Mouse (Mus musculus) lung, embryonic 15.5 days (tissue): ENCODE data around the gene Bicdl2. TPM values are rescaled to one million over a fixed set of nuclear protein-coding genes. Genes with fewer than 3 reads are reported as not detected.

Source experiments
- ATAC-seq: fragments of 200-750 bp; cut with Nextera tagmentation; 2 replicates; pipeline ENCODE4 v1.8.0; 2017; ENCODE audit warnings: moderate number of reproducible peaks, borderline replicate concordance; ENCODE audit not compliant: low FRiP score, low TSS enrichment; ENCODE audit errors: extremely low read depth
- H3K27ac ChIP-seq: fragments of 300-500 bp; sonication (generic); 2 replicates; pipeline ENCODE4 v1.5.1; 2015; ENCODE audit warnings: moderate library complexity, mild to moderate bottlenecking, inconsistent platforms
- H3K27me3 ChIP-seq: fragments of 300-500 bp; sonication (generic); 2 replicates; pipeline ENCODE4 v1.6.1; 2015; ENCODE audit warnings: inconsistent platforms
- H3K36me3 ChIP-seq: fragments of 300-500 bp; sonication (generic); 2 replicates; pipeline ENCODE4 v1.6.1; 2015; ENCODE audit warnings: inconsistent platforms
- H3K4me1 ChIP-seq: fragments of 300-500 bp; sonication (generic); 2 replicates; pipeline ENCODE4 v1.6.1; 2015; ENCODE audit warnings: inconsistent platforms
- H3K4me2 ChIP-seq: fragments of 300-500 bp; sonication (generic); 2 replicates; pipeline ENCODE4 v1.6.1; 2015; ENCODE audit warnings: inconsistent platforms, mild to moderate bottlenecking, moderate library complexity
- H3K4me3 ChIP-seq: fragments of 300-500 bp; sonication (generic); 2 replicates; pipeline ENCODE4 v1.5.1; 2015; ENCODE audit warnings: mild to moderate bottlenecking, inconsistent platforms
- H3K9ac ChIP-seq: fragments of 300-500 bp; sonication (generic); 2 replicates; pipeline ENCODE4 v1.6.1; 2015; ENCODE audit warnings: inconsistent platforms
- H3K9me3 ChIP-seq: fragments of 300-500 bp; sonication (generic); 2 replicates; pipeline ENCODE4 v1.6.1; 2016; ENCODE audit warnings: inconsistent platforms
- WGBS: fragments of 180-500 bp; shearing (Covaris S2); methylation state at CpG from one replicate; pipeline ENCODE4 v1.1.7; 2015; 5-methylcytosine and 5-hydroxymethylcytosine counted together
- polyA plus RNA-seq: library from polyadenylated mRNA; unstranded; fragments of >200 nt; fragmentation: Nextera tagmentation; extraction: Ambion mirVana; gene quantifications from 2 replicates; pipeline ENCODE4 v1.2.1, GENCODE M21; 2015

Gene Bicdl2
- polyA plus RNA-seq: 3.5 and 4.0 TPM in 2 replicates

GRCm38 (mm10) chr17:23660117-23660875 lies at the start of gene Bicdl2:
Bicdl2 (plus strand) TSS chr17:23660506.
- H3K9me3 ChIP-seq: no peaks in the 10 kb centered on the region
- H3K4me2 ChIP-seq: peak within 1 kb of the TSS; percentile 58
- WGBS: 6% methylated on average over 27 of the region's 27 CpGs
- no peaks in the 10 kb centered on the region for H3K36me3 ChIP-seq
- ATAC-seq: peak; percentile 44; the same call in 1 of the 2 replicates
- peak within 1 kb of the TSS; percentile 40 for H3K4me3 ChIP-seq
- H3K4me1 ChIP-seq: 0 out of 2 replicates have a peak, but pooled peaks cover 4% of the 10 kb centered on the region
- peak within 1 kb of the TSS; percentile 19; the same call in 1 of the 2 replicates for H3K9ac ChIP-seq
- no peak within 1 kb of the TSS for H3K27ac ChIP-seq
- H3K27me3 ChIP-seq: peaks cover 34% of the 10 kb centered on the region

DNA sequence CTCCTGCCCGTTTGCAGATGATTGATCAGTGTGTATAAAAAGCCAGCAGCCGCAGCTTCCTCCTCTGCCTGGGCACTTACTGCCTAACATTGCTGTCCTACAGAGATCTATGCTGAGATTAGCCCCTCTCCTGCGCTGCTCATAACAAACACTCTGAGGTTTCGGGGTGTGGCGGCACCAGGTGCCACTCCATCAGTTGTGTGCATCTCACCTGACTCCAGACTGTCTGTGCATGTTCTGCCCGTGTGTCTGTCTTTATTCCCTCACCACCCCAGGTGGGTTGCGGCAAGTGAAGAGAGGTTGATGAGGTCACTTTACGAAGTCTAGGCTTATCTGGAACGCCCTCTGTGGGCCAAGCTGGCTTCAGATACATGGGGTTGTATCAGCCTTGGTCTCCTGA lies 43.2 kb upstream of the Bicdl2 start:
- Histone ChIP-seq H3K9me3 (no peaks in the 10 kb centered on the region), H3K27me3 (peaks cover 8% of the 10 kb centered on the region), H3K36me3 (no peaks in the 10 kb centered on the region), H3K9ac (no peak overlapping the region), H3K4me1 (no peaks in the 10 kb centered on the region), H3K27ac (no peak overlapping the region), H3K4me2 (no peak overlapping the region), H3K4me3 (no peak overlapping the region)
- WGBS: 32% methylated on average over 9 of the region's 9 CpGs
- ATAC-seq: no peak

DNA sequence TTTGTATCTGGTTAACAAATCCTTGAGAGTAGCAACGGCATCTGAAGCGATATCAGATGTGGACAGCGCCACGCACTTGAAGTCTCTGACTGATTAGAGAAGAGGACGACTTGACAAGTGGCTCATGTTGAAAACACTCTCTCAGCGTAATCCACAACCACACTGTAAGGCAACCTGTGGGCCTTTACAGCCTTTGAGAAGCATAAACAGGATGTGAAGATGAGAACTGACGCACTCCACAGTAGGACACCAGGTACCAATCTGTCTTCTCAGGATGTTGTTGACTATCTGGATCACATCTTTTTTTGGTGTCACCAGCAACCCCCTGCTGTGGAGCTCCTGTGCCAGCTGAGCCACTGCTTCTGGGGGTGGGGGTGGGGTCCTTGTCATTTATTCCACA lies 40.0 kb upstream of the Bicdl2 start:
- 51% methylated on average over 7 of the region's 7 CpGs for WGBS
- ATAC-seq: no peak
- H3K4me2 ChIP-seq: no peak overlapping the region
- no peak overlapping the region for H3K4me3 ChIP-seq
- no peak overlapping the region for H3K9ac ChIP-seq
- no peaks in the 10 kb centered on the region for H3K36me3 ChIP-seq
- H3K27ac ChIP-seq: no peak overlapping the region
- no peaks in the 10 kb centered on the region for H3K9me3 ChIP-seq
- H3K27me3 ChIP-seq: peaks cover 8% of the 10 kb centered on the region
- H3K4me1 ChIP-seq: no peaks in the 10 kb centered on the region

DNA sequence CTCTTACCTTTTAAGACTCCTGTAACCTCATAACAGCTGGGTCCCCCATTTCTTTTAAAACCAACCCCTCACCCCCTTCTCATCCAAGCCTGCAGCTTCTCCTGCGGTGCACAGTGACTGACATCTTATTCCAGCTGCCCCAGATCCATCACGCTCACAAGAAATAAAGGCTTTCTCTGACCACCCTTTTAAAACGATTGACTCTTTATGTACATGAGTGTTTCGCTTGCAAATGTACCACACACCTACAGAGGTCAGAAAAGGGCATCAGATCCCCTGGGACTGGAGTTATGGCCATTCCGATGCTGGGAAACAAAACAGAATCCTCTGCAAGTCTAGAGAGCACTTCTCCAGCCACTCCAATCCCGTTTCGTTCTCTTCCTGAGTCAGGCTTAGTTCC lies 32.5 kb upstream of the Bicdl2 start:
- H3K27ac ChIP-seq: no peak overlapping the region
- H3K27me3 ChIP-seq: no peaks in the 10 kb centered on the region
- peaks cover 4% of the 10 kb centered on the region; the same call in 1 of the 2 replicates for H3K4me1 ChIP-seq
- no peak overlapping the region for H3K4me2 ChIP-seq
- H3K36me3 ChIP-seq: no peaks in the 10 kb centered on the region
- no peak overlapping the region for H3K9ac ChIP-seq
- ATAC-seq: no peak
- H3K4me3 ChIP-seq: no peak overlapping the region
- H3K9me3 ChIP-seq: no peaks in the 10 kb centered on the region
- 22% methylated on average over 7 of the region's 7 CpGs for WGBS

GRCm38 (mm10) chr17:23630195-23631020 lies 29.9 kb upstream of the Bicdl2 start:
- no peaks in the 10 kb centered on the region for H3K9me3 ChIP-seq
- 13% methylated on average over 22 of the region's 22 CpGs for WGBS
- peak overlapping the region; percentile 50 for H3K4me2 ChIP-seq
- H3K4me3 ChIP-seq: peak overlapping the region; percentile 19
- H3K4me1 ChIP-seq: peaks cover 4% of the 10 kb centered on the region; the same call in 1 of the 2 replicates
- H3K9ac ChIP-seq: no peak overlapping the region
- ATAC-seq: peak; percentile 77
- H3K36me3 ChIP-seq: no peaks in the 10 kb centered on the region
- no peaks in the 10 kb centered on the region for H3K27me3 ChIP-seq
- no peak overlapping the region for H3K27ac ChIP-seq

- Histone ChIP-seq H3K36me3 (no peaks in the 10 kb centered on the region), H3K9me3 (no peaks in the 10 kb centered on the region), H3K4me2 (no peak overlapping the region), H3K27ac (no peak overlapping the region), H3K4me1 (peaks cover 4% of the 10 kb centered on the region; the same call in 1 of the 2 replicates), H3K9ac (no peak overlapping the region), H3K4me3 (no peak overlapping the region), H3K27me3 (no peaks in the 10 kb centered on the region)
- ATAC-seq: no peak
- 66% methylated on average over 8 of the region's 8 CpGs for WGBS
Observed at GRCm38 (mm10) chr17:23631241-23631640, 29.1 kb upstream of the Bicdl2 start.

DNA sequence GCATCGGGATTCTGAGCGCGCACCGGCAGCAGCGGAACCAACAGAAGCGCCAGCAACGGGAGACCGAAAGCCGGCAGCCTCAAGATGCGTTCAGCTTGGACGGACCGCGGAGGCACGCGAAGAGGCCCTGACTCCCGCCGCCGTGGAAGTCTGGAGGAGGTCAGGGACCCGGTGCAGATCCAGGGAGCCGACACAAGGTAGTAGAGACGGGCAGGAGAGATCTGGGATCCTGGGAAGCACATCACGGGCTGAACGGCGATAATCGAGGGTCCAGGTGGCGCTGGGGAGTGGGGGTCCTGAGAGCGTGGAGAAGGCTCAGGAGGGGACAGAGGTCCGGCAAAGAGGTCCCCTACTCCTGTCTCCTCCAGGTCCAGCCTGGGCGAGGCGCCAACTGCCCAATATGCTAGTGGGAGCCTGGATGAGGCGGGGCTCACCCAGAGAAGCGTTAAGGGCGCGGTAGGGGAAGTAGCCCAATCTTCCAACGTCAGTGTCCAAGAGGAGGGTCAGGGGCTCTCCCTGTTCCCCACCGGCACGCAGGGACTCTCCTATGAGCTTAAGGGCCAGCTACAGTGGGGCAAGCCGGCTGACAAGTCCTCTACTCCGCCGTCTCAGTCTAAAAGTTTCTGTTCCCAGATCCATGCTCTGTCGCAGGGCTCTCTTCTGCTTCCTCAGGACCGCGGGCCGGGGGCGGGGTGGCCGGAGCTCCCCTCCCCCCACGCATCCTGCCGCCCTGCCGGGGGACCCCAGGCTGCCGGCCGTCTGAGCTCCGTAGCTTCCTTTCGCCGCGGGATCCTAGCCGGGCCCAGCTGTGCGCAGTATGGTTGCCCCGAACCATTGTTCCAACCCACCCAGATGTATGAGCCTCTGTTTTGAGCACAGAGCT lies 15.5 kb upstream of the Bicdl2 start, which contains the start of gene Mmp25:
Mmp25 (minus strand) TSS at position 665 of the 883 bp plus-strand sequence.
- Histone ChIP-seq H3K9me3 (no peaks in the 10 kb centered on the region), H3K4me3 (peak within 1 kb of the TSS; percentile 44), H3K4me1 (peaks cover 5% of the 10 kb centered on the region; the same call in 1 of the 2 replicates), H3K9ac (peak within 1 kb of the TSS; percentile 28), H3K36me3 (no peaks in the 10 kb centered on the region), H3K27me3 (peaks cover 20% of the 10 kb centered on the region), H3K27ac (no peak within 1 kb of the TSS), H3K4me2 (peak within 1 kb of the TSS; percentile 80)
- under 1% methylated on average over 58 of the region's 58 CpGs for WGBS
- ATAC-seq: peak; percentile 33; the same call in 1 of the 2 replicates

GRCm38 (mm10) chr17:23645894-23646293 lies 14.4 kb upstream of the Bicdl2 start:
- peaks cover 20% of the 10 kb centered on the region for H3K27me3 ChIP-seq
- peaks cover 5% of the 10 kb centered on the region; the same call in 1 of the 2 replicates for H3K4me1 ChIP-seq
- H3K4me2 ChIP-seq: no peak overlapping the region
- H3K9ac ChIP-seq: no peak overlapping the region
- no peak for ATAC-seq
- no peaks in the 10 kb centered on the region for H3K36me3 ChIP-seq
- 39% methylated on average over 10 of the region's 10 CpGs for WGBS
- no peak overlapping the region for H3K27ac ChIP-seq
- H3K4me3 ChIP-seq: no peak overlapping the region
- H3K9me3 ChIP-seq: no peaks in the 10 kb centered on the region

- Histone ChIP-seq H3K36me3 (no peaks in the 10 kb centered on the region), H3K9me3 (no peaks in the 10 kb centered on the region), H3K4me3 (no peak overlapping the region), H3K4me1 (no peaks in the 10 kb centered on the region), H3K27me3 (no peaks in the 10 kb centered on the region; the same call in 1 of the 2 replicates), H3K9ac (no peak overlapping the region), H3K4me2 (no peak overlapping the region), H3K27ac (no peak overlapping the region)
- no peak for ATAC-seq
- 74% methylated on average over 6 of the region's 6 CpGs for WGBS
Observed at GRCm38 (mm10) chr17:23651363-23651762, 8.9 kb upstream of the Bicdl2 start.

DNA sequence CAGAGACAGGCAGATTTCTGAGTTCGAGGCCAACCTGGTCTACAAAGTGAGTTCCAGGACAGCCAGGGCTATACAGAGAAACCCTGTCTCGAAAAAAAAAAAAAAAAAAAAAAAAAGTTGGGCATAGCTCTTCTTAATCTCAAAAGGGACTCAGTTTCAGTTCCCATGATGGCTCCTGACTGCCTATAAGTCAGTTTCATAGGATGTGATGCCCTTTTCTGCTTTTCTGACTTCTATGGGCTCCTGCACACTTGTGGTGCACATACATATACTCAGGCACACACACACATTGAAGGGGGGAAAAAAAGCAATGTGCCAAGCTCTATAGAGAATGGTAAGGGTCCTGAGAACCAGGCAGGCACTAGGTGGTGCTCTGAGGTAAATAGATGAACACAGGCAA lies 7.0 kb upstream of the Bicdl2 start:
- H3K4me2 ChIP-seq: no peak overlapping the region
- ATAC-seq: no peak
- no peaks in the 10 kb centered on the region for H3K4me1 ChIP-seq
- no peak overlapping the region for H3K4me3 ChIP-seq
- no peaks in the 10 kb centered on the region for H3K9me3 ChIP-seq
- H3K27ac ChIP-seq: no peak overlapping the region
- WGBS: 76% methylated on average over 2 of the region's 2 CpGs
- no peaks in the 10 kb centered on the region for H3K36me3 ChIP-seq
- no peak overlapping the region for H3K9ac ChIP-seq
- no peaks in the 10 kb centered on the region; the same call in 1 of the 2 replicates for H3K27me3 ChIP-seq

DNA sequence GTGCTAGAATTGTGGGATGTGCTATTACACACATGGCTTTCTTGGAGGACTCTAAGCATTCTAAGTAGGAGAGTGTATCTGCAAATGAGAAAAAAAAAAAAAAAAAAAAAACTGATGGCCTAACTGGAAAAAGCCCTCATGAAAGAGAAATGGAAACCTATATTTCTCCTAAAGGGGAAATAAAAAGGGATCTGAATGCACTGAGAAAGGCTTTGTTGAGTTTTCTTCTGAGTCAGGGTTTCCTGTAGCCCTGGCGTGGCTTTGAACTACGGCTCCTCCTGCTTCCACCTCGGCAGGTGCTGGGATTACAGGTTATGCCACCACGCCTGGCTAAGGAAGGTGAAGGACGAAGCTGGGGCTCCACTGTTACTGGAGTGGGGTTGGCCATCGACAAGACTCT lies 6.3 kb upstream of the Bicdl2 start:
- H3K4me3 ChIP-seq: no peak overlapping the region
- H3K27ac ChIP-seq: no peak overlapping the region
- no peaks in the 10 kb centered on the region for H3K9me3 ChIP-seq
- H3K4me2 ChIP-seq: no peak overlapping the region
- no peaks in the 10 kb centered on the region for H3K4me1 ChIP-seq
- H3K9ac ChIP-seq: no peak overlapping the region
- H3K27me3 ChIP-seq: no peaks in the 10 kb centered on the region; the same call in 1 of the 2 replicates
- whole genome bisulfite sequencing: 56% methylated on average over 6 of the region's 6 CpGs
- no peaks in the 10 kb centered on the region for H3K36me3 ChIP-seq
- ATAC-seq: no peak
